Mouse (Mus musculus) limb, embryonic 10.5 days (tissue): ENCODE measurements around the gene Sgta. TPM values are rescaled to one million over a fixed set of nuclear protein-coding genes. Genes with fewer than 3 reads are reported as not detected.

Experiments
- microRNA-seq: library from miRNA; unstranded; fragments of <30 nt; microRNA quantifications from one replicate; pipeline ENCODE4, GENCODE M21; 2017
- polyA plus RNA-seq: library from polyadenylated mRNA; unstranded; fragments of >200 nt; fragmentation: Nextera tagmentation; extraction: Ambion mirVana; gene quantifications from 2 replicates; pipeline ENCODE4 v1.2.1, GENCODE M21; 2016

Sgta gene
- polyA plus RNA-seq, 1 experiment from 2014 or later, result 291 TPM

Small RNAs within 50 kb of the gene (microRNA-seq; reads per million reads assigned to microRNA genes)
- gene Mir5615-1 (not detected), gene Mir5615-2 (not detected)

Other genes with a start within 250 kb of the Sgta start
- gene Jsrp1, start 246.7 kb downstream of the Sgta start, polyA plus RNA-seq, result 0.74 and 0.80 TPM in 2 replicates
- gene Oaz1, start 233.5 kb downstream of the Sgta start, polyA plus RNA-seq, result 2,414 and 2,486 TPM in 2 replicates
- 0.44 and 0.60 TPM in 2 replicates for gene Lingo3, start 216.1 kb downstream of the Sgta start, polyA plus RNA-seq
- 358 and 440 TPM in 2 replicates for gene Lsm7, start 205.0 kb downstream of the Sgta start, polyA plus RNA-seq
- gene Sppl2b, start 204.9 kb downstream of the Sgta start, polyA plus RNA-seq, result 44.9 and 48.5 TPM in 2 replicates
- 0.04 TPM in 2 replicates for gene Tmprss9, start 188.3 kb downstream of the Sgta start, polyA plus RNA-seq
- gene Timm13, start 159.2 kb downstream of the Sgta start, polyA plus RNA-seq, result 342 and 401 TPM in 2 replicates
- gene Lmnb2, start 141.9 kb downstream of the Sgta start, polyA plus RNA-seq, result 85.0 and 85.4 TPM in 2 replicates
- gene Gadd45b, start 130.1 kb downstream of the Sgta start, polyA plus RNA-seq, result 4.5 and 9.8 TPM in 2 replicates
- 4.3 and 4.5 TPM in 2 replicates for gene Gng7, start 45.2 kb downstream of the Sgta start, polyA plus RNA-seq
- gene Diras1, start 34.5 kb downstream of the Sgta start, polyA plus RNA-seq, result 0.11 and 0.18 TPM in 2 replicates
- gene Slc39a3, start 22.8 kb downstream of the Sgta start, polyA plus RNA-seq, result 10.9 and 14.7 TPM in 2 replicates
- gene Thop1, start 9.9 kb upstream of the Sgta start, polyA plus RNA-seq, result 113 and 128 TPM in 2 replicates
- 0.58 and 0.66 TPM in 2 replicates for gene Creb3l3, start 38.7 kb upstream of the Sgta start, polyA plus RNA-seq
- gene Map2k2, start 45.7 kb upstream of the Sgta start, polyA plus RNA-seq, result 244 and 245 TPM in 2 replicates
- 9.6 and 11.7 TPM in 2 replicates for gene Zbtb7a, start 75.0 kb upstream of the Sgta start, polyA plus RNA-seq
- gene Pias4, start 107.7 kb upstream of the Sgta start, polyA plus RNA-seq, result 73.6 and 73.9 TPM in 2 replicates
- gene Eef2, start 116.5 kb upstream of the Sgta start, polyA plus RNA-seq, result 575 and 611 TPM in 2 replicates
- 46.5 and 52.0 TPM in 2 replicates for gene Dapk3, start 122.8 kb upstream of the Sgta start, polyA plus RNA-seq
- not detected in 2 replicates for gene 4930442H23Rik, start 123.7 kb upstream of the Sgta start, polyA plus RNA-seq
- gene Nmrk2, start 141.9 kb upstream of the Sgta start, polyA plus RNA-seq, result not detected in 2 replicates
- gene Atcay, start 170.7 kb upstream of the Sgta start, polyA plus RNA-seq, result 0.06 TPM in 1 of 2 replicates, not detected in the other
- 2.0 and 5.0 TPM in 2 replicates for gene Zfr2, start 173.0 kb upstream of the Sgta start, polyA plus RNA-seq
- gene Matk, start 192.8 kb upstream of the Sgta start, polyA plus RNA-seq, result 2.1 and 3.0 TPM in 2 replicates
- 234 and 258 TPM in 2 replicates for gene Mrpl54, start 206.8 kb upstream of the Sgta start, polyA plus RNA-seq
- gene Apba3, start 206.8 kb upstream of the Sgta start, polyA plus RNA-seq, result 56.5 and 57.6 TPM in 2 replicates
- 4.7 and 5.1 TPM in 2 replicates for gene Tjp3, start 231.4 kb upstream of the Sgta start, polyA plus RNA-seq
- 67.0 and 71.3 TPM in 2 replicates for gene Pip5k1c, start 232.8 kb upstream of the Sgta start, polyA plus RNA-seq